Mouse (Mus musculus): ENCODE measurements around the gene Ceacam2.

DNA sequence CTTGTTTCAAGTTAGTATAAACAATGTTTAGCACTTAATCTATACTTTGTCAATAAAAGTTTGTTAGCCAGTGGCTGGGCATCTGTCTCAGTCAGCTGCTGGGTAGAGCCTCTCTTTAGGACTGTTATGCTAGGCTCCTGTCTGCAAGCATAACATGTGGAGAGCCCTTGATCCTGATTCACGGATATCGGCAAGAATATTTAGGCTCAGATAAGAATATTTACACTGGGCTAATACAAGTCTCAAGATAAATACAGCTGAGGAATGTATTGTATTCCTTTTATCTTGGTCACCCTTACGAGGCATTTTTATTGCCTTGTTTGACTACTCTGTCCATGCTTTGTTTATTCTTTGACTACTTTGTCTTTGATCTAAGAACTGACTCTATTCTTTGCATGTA, 29.7 kb downstream of the Ceacam2 start:
- TF ChIP-seq CTCF (IDR thresholded peaks at IDR 0.05; ENCODE audit: low read depth) (no peak), EP300 (IDR thresholded peaks at IDR 0.05; ENCODE audit: low read depth) (no peak)
